Mouse (Mus musculus) brain, embryonic 14.5 days (tissue): ENCODE results near the gene Cyp4f15.

Experiments
- CTCF ChIP-seq: fragments of 200-500 bp; IDR thresholded peaks from 2 replicates; pipeline ENCODE4 v1.5.1; 2012; ENCODE audit warnings: inconsistent platforms, mild to moderate bottlenecking, moderate library complexity, borderline replicate concordance; ENCODE audit not compliant: insufficient read depth, insufficient read length; ENCODE audit errors: extremely low read depth
- POLR2A ChIP-seq: fragments of 200-500 bp; IDR thresholded peaks from 2 replicates; pipeline ENCODE4 v1.6.1; 2012; ENCODE audit warnings: mild to moderate bottlenecking, inconsistent platforms, borderline replicate concordance; ENCODE audit not compliant: poor library complexity, insufficient read depth, insufficient read length, severe bottlenecking; ENCODE audit errors: extremely low read depth

DNA sequence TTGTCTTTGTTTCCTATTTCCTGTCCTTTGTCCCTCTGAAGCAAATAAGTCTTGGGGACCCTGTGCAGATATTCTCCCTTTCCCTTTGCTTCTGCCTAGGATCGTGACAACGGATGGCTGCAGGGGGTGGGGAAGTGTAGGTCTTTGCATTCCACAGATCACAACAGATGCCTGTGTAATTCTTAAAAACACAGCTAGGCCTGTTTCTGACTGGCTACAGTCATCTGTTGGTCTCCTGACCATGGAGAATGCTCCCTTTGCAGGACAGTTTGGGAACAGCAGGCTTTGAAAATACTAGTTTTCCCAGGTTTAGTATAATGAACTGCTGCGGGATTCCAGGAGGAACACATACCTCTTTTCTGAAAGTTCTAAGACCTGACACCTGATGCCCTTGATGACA, 49.1 kb upstream of the Cyp4f15 start:
- TF ChIP-seq CTCF, result no peak
- TF ChIP-seq POLR2A, result no peak
